Mouse (Mus musculus): ENCODE data around the gene Osbpl2.

The Osbpl2 gene

DNA sequence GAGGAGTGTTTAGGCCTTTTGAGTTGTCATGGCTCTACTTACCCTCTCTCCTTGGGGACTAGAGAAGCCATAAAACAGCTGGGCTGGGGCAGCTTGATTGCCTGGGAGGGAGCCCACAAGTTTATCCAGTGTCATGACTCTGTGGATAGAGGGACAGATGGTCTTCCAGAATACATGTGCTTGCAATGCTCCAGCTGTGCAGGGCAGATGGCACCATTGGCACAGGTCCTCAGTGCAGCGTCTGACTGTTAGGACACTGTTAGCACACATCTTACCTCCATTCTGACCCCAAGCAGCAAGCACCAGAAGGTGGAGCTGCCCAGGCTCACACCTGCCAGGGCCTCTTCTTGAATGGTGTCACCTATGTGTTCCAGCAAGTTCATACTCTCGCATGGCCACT, 46.7 kb downstream of the Osbpl2 start:
- peak; percentile 88 to 91 for DNase-seq

DNA sequence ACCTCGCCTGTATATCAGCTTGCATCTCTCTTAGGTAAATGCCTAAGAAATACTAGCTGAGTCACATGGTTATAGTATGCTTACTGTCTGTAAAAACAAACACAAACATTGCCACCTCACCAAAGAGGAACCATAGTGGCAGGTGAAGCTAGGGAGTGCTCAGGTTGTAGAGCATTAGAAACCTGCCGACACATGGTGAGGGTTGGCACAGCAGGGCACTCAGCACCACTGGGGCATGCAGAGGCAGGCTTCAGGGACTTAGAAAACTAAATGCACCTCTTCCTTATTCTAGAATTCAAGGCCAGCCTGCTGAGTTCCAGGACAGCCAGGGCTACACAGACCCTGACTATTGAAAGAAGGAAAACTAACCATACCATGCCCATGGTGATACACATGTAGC, 47.8 kb downstream of the Osbpl2 start:
- DNase-seq, result no peak

DNA sequence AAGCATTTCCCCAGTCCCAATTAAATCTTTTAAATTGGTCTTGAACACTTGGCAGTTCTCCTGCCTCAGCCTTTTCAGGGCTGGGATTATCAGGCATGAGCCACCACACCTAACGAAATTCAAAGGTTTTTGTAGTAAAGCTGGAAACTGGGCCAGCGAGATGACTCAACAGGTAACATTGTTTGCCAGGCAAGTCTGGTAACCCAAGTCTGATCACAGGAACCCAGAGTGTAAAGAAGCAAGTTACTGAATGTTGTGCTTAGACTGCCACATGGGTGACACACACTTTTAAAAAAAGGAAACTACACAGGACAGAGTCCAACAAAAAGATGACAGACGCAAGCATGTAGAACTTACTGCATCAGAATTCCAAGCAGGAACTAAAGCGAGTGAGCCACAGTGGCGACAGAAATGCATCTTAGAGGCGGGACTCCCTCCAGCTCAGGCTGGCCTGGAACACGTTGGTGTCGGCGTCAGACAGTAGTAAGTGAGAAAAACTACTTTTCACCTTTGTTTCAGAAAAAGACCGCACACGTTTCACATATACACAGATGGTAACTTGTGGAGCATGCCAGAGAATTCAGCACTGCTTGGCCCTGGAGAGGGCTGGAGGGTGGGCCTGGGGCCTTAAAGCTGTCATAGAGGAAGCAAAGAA, 51.2 kb downstream of the Osbpl2 start:
- DNase-seq, result peak in 1 of 2 experiments; percentile 5

DNA sequence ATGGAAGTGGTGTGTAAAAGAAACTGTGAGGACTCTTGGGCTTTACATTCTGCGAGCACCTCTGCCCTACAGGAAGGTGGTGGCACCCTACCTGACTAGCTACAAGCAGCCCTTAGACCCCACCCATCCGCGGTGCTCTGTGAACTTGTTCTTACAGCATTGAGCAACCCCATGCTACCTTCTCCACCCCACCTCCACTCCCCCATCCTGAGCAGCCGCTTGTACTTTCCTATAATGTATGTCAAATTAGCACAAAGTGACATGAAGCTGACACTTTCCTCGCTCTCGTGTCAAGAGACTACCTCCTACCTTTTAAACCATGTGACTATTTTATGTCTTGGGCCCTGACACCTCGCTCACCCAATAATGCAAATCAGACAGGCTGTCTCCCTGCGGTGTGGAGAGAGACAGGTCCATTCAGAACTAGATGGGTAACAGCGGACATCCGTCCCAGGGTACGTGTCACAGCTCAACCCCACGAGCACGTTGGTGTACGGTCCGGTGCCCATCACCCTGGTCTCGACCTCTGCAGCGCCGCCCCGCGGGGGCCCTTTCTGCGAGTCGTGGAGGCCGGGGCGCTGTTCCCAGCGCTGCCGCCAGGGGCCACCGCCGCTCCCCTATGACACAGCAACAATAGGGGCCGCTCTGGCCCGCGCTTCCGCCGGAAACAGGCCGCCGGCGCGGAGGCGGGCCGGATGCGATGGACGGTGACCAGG, 51.9 kb downstream of the Osbpl2 start, which contains the start of gene Adrm1:
Gene Adrm1, plus strand, starts transcription at position 680 of the 716 bp plus-strand sequence.
- DNase-seq, result peak; percentile 99

DNA sequence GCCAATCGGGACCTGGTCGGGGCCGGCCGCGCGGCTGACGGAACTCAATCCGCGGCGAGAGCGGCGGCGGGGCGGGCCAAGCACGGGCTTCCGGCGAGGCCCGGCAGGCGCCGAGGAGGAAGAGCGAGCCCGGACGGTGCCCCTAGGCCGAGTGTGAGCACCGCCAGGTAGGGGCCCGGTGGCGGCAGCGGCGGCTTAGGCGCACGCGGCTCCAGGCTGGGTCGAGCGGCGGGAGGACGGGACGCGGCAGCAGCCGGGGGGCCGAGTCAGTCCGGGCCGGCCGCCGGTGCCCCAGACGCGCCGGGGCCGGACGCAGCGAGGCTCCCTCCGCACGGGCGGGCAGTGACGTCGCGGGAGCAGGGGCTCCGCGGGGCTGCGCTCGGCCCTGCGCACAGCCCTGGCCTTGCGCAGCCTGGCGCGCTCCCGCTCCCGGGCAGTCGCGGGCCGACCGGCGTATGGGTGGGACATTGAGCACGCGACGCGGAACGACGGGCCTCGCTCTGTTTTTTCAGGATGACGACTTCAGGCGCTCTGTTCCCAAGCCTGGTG, 52.5 kb downstream of the Osbpl2 start:
- DNase-seq, result no peak

DNA sequence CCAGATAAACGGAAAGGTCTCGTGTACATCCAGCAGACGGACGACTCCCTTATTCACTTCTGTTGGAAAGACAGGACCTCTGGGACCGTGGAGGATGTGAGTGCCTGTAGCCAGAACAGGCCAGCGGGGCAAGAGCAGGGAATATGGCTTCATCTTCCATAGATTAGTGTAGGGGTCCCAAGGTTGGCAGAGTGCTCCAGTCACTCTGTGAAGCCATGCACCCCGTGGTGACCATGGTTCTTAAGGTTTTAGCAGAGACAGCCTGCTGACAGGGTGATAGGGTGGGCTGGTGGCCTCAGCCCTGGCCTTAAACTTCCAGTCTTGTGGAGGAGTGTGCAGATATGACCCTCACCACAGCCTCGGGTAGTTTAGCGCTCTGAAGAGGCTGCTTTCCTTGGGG, 53.0 kb downstream of the Osbpl2 start:
- DNase-seq, result peak; percentile 48 to 50

DNA sequence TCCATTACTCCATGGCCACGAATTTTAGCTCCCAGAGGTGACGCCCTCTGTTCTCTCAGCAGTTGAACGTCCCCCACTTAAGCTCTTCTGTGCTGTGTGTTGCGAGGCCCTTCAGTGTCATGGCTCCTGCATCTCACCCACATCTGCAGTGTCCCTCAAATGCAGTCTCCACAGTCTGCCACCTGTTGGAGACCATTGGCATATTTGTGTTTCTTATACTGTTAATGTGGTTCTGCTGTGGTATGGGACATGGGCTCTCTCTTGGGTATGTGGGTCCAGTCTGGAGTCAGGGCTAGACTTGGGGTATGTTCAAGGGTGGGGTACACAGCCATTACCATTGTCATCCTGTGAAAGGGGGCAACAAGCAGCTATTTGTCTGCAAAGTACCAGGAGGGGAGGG, 54.1 kb downstream of the Osbpl2 start:
- DNase-seq, result no peak

DNA sequence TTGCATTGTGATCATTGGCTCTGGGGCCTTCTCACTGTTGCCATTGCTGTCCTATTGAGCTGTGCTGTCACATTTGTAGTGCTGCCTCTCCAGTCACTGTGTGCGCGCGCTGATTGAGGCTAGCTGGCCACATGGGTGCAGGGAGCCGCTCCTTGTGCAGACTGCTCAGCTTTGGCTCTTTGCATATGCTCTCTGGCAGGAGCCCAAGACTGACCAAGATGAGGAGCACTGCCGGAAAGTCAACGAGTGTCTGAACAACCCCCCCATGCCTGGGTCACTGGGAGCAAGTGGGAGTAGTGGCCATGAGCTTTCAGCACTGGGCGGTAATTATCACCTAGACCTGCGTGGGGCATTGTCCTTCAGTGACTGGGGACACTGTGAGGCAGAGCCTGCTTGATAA, 54.6 kb downstream of the Osbpl2 start:
- DNase-seq, result peak in 1 of 2 experiments; percentile 49

DNA sequence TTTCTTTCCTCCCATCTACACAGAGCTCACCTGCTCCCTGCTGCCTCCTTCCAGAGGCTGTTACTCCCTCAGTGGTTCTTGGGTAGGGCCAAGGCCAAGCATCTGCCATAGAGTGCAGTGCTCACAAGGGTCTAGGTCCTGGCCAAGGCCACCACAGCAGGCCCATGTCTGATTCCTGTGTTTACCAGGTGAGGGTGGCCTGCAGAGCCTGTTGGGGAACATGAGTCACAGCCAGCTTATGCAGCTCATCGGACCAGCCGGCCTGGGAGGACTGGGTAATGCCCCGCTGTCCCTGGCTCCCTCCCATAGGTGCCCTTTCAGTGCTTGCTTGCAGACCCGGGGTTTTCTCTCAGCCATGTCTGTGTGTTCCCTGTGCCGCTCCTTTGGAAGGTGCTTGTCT, 55.0 kb downstream of the Osbpl2 start:
- DNase-seq, result no peak

DNA sequence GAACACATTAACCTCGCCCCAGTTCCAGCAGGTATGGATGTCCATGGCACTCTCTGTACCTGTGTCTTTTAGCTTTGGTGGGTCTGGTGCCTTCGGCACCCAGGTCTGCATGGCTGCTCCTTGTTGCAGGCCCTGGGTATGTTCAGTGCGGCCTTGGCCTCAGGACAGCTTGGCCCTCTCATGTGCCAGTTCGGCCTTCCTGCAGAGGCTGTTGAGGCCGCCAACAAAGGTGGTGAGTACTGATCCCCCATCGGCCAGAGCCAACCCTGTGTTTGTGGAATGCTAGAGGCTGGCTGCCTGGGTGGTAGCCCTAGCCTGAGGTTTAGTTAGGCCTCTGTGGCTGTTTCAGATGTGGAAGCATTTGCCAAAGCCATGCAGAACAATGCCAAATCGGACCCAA, 56.6 kb downstream of the Osbpl2 start:
- no peak for DNase-seq

DNA sequence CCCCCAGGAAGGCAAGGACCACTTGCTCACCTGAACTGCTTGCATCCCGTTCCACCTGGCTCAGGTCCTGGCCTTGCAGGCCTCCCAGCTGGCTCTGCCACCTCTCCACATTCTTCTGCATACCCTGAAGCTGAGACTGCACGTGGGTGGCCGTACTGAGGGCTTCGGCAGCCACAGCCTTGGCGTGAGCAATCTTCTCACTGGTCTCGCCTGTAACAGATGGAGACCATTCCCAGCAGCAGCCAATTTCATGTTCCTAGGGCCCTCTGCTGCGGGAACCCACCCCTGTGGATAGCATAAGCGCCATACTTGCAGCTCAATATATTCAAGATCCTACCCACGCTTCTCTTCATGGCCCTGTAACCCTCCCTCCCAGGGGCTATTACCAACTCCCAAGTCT, 62.4 kb downstream of the Osbpl2 start:
- peak in 1 of 2 experiments; percentile 58 for DNase-seq

DNA sequence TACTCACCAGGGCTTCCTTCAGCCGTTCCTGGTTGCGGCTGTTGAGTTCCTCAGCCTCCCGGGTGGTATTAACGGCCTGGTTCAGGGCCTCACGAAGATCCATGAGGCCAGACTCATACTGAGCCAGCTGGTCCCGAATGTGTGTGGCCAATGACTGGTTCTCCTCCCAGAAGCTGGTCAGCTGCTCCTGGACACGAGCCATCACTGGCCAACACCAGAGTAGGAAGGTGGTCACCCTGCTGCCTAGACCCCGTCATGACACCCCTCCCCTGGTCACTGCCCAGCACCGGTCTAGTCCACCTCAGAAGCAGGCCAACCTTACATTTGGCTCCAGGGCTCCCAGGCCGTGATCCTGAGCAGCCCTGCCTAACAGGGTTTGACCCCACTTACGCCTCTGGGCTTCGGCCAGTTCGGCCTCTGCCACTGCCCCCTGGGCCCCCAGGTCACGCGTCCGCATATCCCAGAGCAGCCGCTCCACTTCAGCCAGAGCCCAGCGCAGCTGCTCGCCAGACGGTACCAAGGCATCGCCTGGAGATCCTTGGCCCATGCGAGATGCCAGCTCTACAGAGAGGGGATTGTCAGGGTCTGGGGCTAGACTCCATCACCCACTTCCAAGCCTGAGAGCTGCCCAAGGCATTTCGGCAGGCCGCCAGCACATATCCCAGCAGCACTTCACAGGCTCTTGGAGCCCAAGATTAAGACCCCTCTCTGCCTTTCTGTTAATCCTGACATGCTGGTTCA, 65.1 kb downstream of the Osbpl2 start:
- DNase-seq, result peak; percentile 80 to 87

DNA sequence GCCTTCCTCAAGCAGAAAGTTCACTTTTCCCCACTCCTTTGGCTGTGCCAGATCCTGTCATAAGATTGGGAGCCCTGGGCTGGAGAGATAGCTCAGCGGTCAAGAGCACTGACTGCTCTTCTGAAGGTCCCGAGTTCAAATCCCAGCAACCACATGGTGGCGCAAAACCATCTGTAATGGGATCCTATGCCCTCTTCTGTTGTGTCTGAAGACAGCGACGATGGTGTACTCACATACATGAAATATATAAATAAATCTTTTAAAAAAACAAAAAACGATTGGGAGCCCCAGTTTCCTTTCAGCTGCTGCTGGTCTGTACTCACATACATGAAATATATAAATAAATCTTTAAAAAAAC, 65.6 kb downstream of the Osbpl2 start:
- DNase-seq, result peak in 1 of 2 experiments; percentile 49

DNA sequence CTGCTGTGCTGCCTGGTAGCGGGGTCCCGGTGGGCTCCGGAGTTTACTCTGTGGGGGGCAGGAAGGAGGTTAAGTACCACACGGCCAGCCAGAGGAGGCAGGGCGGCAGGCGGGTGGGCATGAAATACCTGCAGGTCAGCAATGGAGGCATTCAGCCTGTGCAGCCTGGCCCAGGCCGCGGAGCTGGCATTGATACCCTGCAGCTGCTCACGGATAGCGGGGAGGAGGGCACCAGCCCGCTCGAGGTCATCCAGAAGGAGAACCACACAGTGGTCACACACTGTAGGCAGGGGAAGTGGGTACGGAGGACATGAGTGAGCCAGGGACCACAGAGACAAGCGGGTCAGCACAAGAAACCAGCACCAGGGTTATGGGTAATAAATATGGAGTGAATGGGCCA, 66.6 kb downstream of the Osbpl2 start:
- peak in 1 of 2 experiments; percentile 39 for DNase-seq

DNA sequence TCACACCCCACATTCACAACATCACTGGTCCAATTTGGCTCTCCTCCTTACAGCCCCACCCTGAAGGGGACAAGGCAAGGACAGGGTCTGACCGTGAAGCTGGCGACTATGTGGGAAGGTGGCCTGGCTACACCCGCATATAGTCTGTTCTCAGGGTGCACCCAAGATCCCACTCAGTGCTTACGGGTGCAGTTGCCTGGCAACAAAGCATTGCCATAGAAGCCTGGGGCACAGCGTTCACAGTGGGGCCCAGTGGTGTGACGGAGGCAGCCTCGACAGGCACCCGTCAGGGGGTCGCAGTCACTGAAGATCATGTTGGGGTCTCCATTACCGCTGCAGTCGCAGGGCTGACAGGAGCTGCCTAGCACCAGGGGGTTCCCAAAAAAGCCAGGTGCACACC, 68.3 kb downstream of the Osbpl2 start:
- no peak for DNase-seq

DNA sequence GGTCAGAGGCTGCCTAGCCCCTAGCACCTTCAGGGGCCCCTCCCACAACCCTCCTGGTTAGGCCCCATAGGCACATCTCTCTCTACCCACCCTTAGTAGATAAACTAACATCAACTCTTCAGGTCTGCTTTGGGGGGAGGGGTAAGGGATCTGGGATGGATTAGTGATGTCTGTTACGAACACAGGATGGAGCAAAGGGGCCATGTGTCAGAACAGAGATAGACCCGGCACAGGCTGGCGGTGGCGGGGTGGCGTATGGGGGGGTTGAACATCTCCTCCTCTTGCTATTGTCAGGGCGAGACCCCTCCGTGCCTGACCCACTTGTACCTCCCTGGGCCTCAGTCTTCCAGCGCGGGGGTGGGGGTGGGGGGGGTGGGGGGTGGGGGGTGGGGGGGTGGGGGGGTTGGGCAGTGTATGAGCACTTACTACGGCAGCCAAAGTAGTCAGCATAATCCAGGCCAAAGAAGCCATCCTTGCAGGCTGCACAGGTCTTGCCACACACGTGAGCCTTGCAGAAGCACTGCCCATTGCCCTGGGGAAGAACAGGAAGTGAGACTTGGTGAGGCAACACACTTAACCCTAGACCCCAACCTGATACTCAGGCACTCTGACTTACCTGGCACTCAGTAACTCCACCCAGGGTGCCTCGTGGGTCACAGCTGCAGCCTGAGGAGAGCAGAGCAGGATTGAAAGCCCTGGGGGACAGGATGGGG, 77.7 kb downstream of the Osbpl2 start:
- DNase-seq, result no peak

DNA sequence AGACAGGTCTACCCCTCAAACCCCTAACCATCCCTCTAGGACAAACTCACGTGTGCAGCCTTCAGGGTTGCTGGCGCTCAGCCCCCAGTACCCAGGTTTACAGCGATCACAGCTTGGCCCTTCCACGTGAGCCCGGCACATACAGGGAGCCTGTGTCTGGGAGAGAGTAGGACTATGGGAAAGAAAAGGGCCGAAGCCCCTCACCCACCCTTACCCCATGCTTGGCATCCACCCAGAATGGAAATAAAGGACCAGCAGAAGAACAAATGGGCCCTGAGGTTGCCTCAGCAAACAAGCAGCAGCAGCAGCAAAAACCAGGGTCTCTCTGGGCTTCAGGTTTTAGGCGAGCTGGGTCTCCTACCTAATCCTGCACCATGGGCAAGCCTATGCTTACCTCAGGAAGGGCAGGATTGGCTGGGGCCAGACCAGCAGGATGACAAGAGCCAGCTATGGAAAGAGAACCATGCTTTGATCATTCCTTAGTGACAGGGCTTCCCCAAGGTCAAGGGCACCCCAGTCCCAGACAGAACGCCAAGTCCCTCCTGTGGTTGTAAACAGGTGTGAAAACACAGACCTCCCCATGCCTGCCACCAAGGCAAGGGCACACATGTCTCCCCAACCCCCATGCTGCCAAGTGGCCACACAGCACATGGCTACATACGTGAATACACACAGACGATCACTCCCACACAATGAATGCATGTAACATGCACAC, 78.4 kb downstream of the Osbpl2 start:
- DNase-seq, result no peak

DNA sequence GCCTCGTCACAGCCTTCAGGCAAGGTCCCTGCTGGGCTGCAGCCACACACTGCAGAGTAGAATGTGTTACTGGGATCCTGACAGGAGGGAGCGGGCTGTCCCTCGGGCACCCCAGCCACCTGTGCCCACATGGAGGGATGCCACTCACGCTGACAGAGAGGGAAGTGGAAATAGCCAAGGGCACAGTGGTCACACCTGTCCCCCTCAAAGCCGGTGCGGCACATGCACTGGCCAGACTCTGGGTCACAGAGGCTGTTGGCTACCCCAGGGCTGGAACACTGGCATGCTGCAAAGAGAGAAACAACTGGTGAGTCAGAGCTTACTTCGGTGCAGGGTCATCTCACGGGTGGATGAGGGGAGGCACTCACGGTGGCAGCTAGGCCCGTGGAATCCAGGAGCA, 79.7 kb downstream of the Osbpl2 start:
- DNase-seq, result peak in 1 of 2 experiments; percentile 44

DNA sequence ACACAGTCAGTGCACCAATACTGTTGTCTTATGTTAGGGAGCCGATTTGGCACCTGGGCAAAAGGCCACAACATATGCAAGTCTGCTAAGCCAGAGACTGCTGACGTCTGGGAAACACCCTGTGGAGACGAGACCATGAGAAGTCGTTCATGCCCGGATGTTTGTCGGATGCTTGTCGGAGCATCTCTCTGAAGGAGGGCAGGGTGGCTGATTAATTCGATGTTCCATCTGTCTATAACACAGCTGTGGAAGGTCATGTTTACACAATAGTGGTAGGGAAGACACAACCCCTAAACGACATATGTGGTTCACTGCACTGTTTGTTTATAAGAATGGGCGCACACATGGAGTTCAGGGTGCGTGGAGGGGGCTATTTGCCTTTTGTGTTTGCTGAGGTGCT, 81.6 kb downstream of the Osbpl2 start:
- peak in 1 of 2 experiments; percentile 46 for DNase-seq

DNA sequence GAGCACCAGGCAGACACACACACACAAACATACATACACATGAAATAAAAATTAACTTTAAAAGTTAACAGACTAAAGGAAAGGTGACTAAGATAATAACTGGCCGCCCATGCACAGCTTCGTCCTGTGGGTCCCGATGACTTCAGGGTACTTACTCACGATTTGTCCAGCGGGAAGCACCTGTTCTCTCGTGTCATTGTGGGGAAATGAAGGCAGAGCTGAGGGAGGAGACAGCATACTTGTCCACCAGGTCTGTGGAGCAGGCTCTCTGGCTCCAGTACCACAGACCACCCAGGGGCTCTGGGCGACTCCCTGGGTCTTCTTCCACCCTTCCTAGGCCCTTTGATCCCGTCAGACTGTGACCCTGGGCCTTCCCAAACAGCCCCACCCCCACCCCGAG, 82.2 kb downstream of the Osbpl2 start:
- no peak for DNase-seq

DNA sequence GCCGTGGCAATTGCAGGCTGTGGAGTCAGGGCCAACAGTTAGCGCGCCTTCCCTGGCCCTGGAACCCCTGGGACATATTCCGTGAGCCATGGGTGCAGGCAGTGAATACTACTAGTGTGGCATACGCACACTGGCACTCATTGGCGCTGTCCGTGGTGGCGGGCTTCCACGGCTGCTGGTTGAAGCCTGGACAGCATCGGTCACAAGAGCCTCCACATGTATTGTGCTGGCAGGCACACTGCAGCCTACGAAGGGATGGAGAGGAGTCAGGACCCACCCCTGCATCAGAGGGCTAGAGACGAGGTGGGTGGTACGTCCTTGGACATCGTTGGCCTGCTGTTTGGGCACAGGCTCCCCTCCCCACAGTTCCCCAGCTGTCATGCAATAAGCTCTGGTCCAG, 83.2 kb downstream of the Osbpl2 start:
- peak; percentile 73 to 82 for DNase-seq

DNA sequence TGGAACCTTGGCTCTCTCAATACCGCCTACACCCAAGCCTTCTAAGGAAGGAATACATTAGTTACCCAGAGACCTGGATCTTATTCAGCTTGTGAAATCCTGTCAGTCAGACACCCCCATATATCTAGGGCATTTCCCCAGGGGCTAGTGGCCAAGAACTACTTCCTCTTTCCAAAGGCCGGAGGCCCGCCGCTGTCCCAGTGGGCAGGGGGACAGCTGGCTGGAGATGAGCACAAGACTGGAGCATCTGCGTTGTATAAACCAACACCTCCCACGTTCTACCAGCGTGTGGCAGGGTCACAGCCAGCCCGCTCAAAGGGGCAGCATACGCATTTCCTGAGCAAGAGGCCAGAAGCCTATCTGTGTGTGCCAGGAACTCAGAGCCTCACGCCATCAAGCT, 83.7 kb downstream of the Osbpl2 start:
- DNase-seq, result peak; percentile 74 to 82
